Mouse (Mus musculus): ENCODE measurements at regions not wholly inside any gene's neighbourhood (a gene's known extent, or its start where the extent isn't known, plus 50 kb on each side); places are given as distances from the start of the nearest gene placed in this dataset.

GRCm38 (mm10) chr13:4666375-4667140 is 57.6 kb upstream of the Akr1e1 start:
- ATAC-seq (ENCODE audit: extremely low read depth, insufficient number of reproducible peaks, low FRiP score, poor library complexity, severe bottlenecking) (no peak), DNase-seq (ENCODE audit: low spot score) (no peak)
- no peaks in the 10 kb centered on the region for H3K4me1 ChIP-seq (ENCODE audit: insufficient read depth, low read depth, low read length)
- no peaks in the 10 kb centered on the region for H3K27me3 ChIP-seq (ENCODE audit: insufficient read depth, low read length)
- H3K36me3 ChIP-seq (replicated peaks) = no peaks in the 10 kb centered on the region
- H3K4me3 ChIP-seq (ENCODE audit: low read depth, low read length) = no peak overlapping the region
- TF ChIP-seq CTCF (IDR thresholded peaks at IDR 0.05; ENCODE audit: low read depth, low read length) = no peak
- no peak for TF ChIP-seq POLR2AphosphoS5 (IDR thresholded peaks at IDR 0.05; ENCODE audit: insufficient replicate concordance, low read depth, low read length)
- TF ChIP-seq GATA1 (IDR thresholded peaks at IDR 0.05; ENCODE audit: borderline replicate concordance, low read length) = no peak
- no peak for TF ChIP-seq GATA2 (IDR thresholded peaks at IDR 0.05; ENCODE audit: borderline replicate concordance, low read depth, low read length)
- TF ChIP-seq TAL1 (conservative IDR thresholded peaks at IDR 0.05; ENCODE audit: low read depth, low read length) = no peak
- H3K9me3 ChIP-seq (replicated peaks) = no peaks in the 10 kb centered on the region

- TF ChIP-seq GATA1 (IDR thresholded peaks at IDR 0.05; ENCODE audit: borderline replicate concordance, low read length) (no peak), GATA2 (IDR thresholded peaks at IDR 0.05; ENCODE audit: borderline replicate concordance, low read depth, low read length) (no peak), POLR2AphosphoS5 (IDR thresholded peaks at IDR 0.05; ENCODE audit: insufficient replicate concordance, low read depth, low read length) (no peak), TAL1 (conservative IDR thresholded peaks at IDR 0.05; ENCODE audit: low read depth, low read length) (no peak), CTCF (IDR thresholded peaks at IDR 0.05; ENCODE audit: low read depth, low read length) (no peak)
- no peaks in the 10 kb centered on the region for H3K27me3 ChIP-seq (ENCODE audit: insufficient read depth, low read length)
- ATAC-seq (ENCODE audit: extremely low read depth, insufficient number of reproducible peaks, low FRiP score, poor library complexity, severe bottlenecking) = no peak
Measured at GRCm38 (mm10) chr13:4663390-4663789, 54.4 kb upstream of the Akr1e1 start.

GRCm38 (mm10) chr13:4662336-4663101 is 53.5 kb upstream of the Akr1e1 start:
- H3K4me1 ChIP-seq (ENCODE audit: insufficient read depth, low read depth, low read length) = no peaks in the 10 kb centered on the region
- H3K9me3 ChIP-seq (replicated peaks) = no peaks in the 10 kb centered on the region
- H3K36me3 ChIP-seq (replicated peaks) = no peaks in the 10 kb centered on the region
- H3K27me3 ChIP-seq (ENCODE audit: insufficient read depth, low read length) = no peaks in the 10 kb centered on the region
- no peak overlapping the region for H3K4me3 ChIP-seq (ENCODE audit: low read depth, low read length)
- DNase-seq (ENCODE audit: low spot score) (peak; percentile 1), ATAC-seq (ENCODE audit: extremely low read depth, insufficient number of reproducible peaks, low FRiP score, poor library complexity, severe bottlenecking) (no peak)
- TF ChIP-seq GATA2 (IDR thresholded peaks at IDR 0.05; ENCODE audit: borderline replicate concordance, low read depth, low read length) (no peak), GATA1 (IDR thresholded peaks at IDR 0.05; ENCODE audit: borderline replicate concordance, low read length) (no peak), POLR2AphosphoS5 (IDR thresholded peaks at IDR 0.05; ENCODE audit: insufficient replicate concordance, low read depth, low read length) (no peak)

More at GRCm38 (mm10) chr13:4663390-4663789, 54.4 kb upstream of the Akr1e1 start:
- Histone ChIP-seq H3K9me3 (replicated peaks) (no peaks in the 10 kb centered on the region), H3K4me3 (ENCODE audit: low read depth, low read length) (no peak overlapping the region), H3K36me3 (replicated peaks) (no peaks in the 10 kb centered on the region), H3K4me1 (ENCODE audit: insufficient read depth, low read depth, low read length) (no peaks in the 10 kb centered on the region)
- DNase-seq (ENCODE audit: low spot score) = no peak
